Mouse (Mus musculus) ES-E14 (cell line): Measurements from ENCODE around the gene Il18.

Source experiments
- CHD2 ChIP-seq: IDR thresholded peaks from 2 replicates; pipeline ENCODE4 v1.6.1; 2014; ENCODE audit warnings: mild to moderate bottlenecking, low read depth, low read length, inconsistent platforms
- HCFC1 ChIP-seq: IDR thresholded peaks from 2 replicates; pipeline ENCODE4 v1.6.1; 2012; ENCODE audit warnings: low read length, inconsistent platforms, borderline replicate concordance; ENCODE audit not compliant: insufficient read depth

DNA sequence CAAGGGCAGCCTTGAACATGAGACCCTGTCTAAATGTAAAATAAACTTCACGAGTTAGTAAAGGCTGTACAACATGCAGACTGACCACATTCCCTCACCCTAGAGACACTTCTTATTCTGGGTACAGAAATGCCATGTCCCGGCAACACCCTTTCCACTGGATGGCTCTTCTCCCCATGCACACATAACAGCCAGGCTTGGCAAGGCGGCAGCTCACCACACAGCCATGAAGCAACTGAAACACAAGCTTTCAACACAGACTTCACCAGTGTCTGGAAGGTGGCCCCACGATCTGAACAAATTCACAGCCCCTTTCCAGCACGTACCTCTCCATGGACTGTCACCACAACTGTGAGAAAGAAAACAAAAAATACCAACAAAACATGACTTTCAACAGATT lies 29.7 kb upstream of the Il18 start:
- TF ChIP-seq CHD2 = no peak
- TF ChIP-seq HCFC1 = no peak
